Mouse (Mus musculus) CH12.LX (cell line): ENCODE results near the gene Oas2. TPM values are rescaled to one million over a fixed set of nuclear protein-coding genes. Genes with fewer than 3 reads are reported as not detected.

Source experiments
- DNase-seq: peaks from one replicate; pipeline ENCODE4 v3.0.0-alpha.2; 2013; ENCODE audit errors: extremely low read depth
- H3K27ac ChIP-seq: 2 replicates; pipeline ENCODE4 v1.5.1; 2012; ENCODE audit warnings: low read depth, mild to moderate bottlenecking, control low read depth, moderate library complexity; ENCODE audit not compliant: insufficient read depth
- H3K27me3 ChIP-seq: replicated peaks from 2 replicates; pipeline ENCODE3; 2012; ENCODE audit warnings: inconsistent platforms
- H3K36me3 ChIP-seq, 2 experiments: replicated peaks in 1 of 2; 2 replicates each; pipeline versions ENCODE3 to v1.6.1; 2012; ENCODE audit warnings: inconsistent platforms in 1 of 2, low read length in 1 of 2, mild to moderate bottlenecking in 1 of 2, mixed read lengths in 1 of 2, moderate library complexity in 1 of 2; ENCODE audit not compliant: control insufficient read depth in 1 of 2, insufficient read depth in 1 of 2
- H3K4me1 ChIP-seq, 2 experiments: 2 replicates each; pipeline ENCODE4 v1.6.1; 2012; ENCODE audit warnings: inconsistent platforms in 1 of 2, moderate library complexity in 1 of 2; ENCODE audit not compliant: insufficient read depth in 2 of 2, control insufficient read depth in 1 of 2
- H3K4me2 ChIP-seq: 2 replicates; pipeline ENCODE4 v1.6.1; 2012; ENCODE audit warnings: low read depth, mild to moderate bottlenecking, control low read depth; ENCODE audit not compliant: poor library complexity, insufficient read depth, severe bottlenecking
- H3K4me3 ChIP-seq, 3 experiments: fragments of 150-350 bp in 1 of 3; sonication (generic) in 1 of 3; replicated peaks in 1 of 3; 2 replicates each; pipeline versions ENCODE3 to v1.5.1; 2011 to 2012; ENCODE audit warnings: low read depth in 2 of 3, low read length in 2 of 3, mild to moderate bottlenecking in 2 of 3, moderate library complexity in 2 of 3, control low read depth in 1 of 3, improper control_type of control experiment in 1 of 3, inconsistent platforms in 1 of 3, mixed read lengths in 1 of 3; ENCODE audit not compliant: poor library complexity in 1 of 3
- H3K79me2 ChIP-seq: replicated peaks from 2 replicates; pipeline ENCODE4 v1.6.1; 2012; ENCODE audit warnings: mild to moderate bottlenecking, moderate library complexity; ENCODE audit not compliant: control insufficient read depth, poor library complexity, insufficient read depth, severe bottlenecking; ENCODE audit errors: extremely low read depth
- H3K9ac ChIP-seq: 2 replicates; pipeline ENCODE4 v1.6.1; 2012; ENCODE audit warnings: low read depth, mild to moderate bottlenecking, control low read depth, moderate library complexity; ENCODE audit not compliant: insufficient read depth
- H3K9me3 ChIP-seq: replicated peaks from 2 replicates; pipeline ENCODE3; 2012; ENCODE audit warnings: low read length, inconsistent platforms, mixed read lengths
- BHLHE40 ChIP-seq: IDR thresholded peaks from 2 replicates; pipeline ENCODE4 v1.6.1; 2011; ENCODE audit warnings: mild to moderate bottlenecking, low read depth, low read length, improper control_type of control experiment
- CHD1 ChIP-seq: IDR thresholded peaks from 2 replicates; pipeline ENCODE4 v1.6.1; 2012; ENCODE audit warnings: low read depth, low read length, improper control_type of control experiment, inconsistent platforms
- CHD2 ChIP-seq: IDR thresholded peaks from 2 replicates; pipeline ENCODE4 v1.6.1; 2011; ENCODE audit warnings: low read length, improper control_type of control experiment
- CTCF ChIP-seq, 2 experiments: IDR thresholded peaks in 1 of 2; conservative IDR thresholded peaks in 1 of 2; 2 replicates each; pipeline ENCODE4 v1.5.1; 2011 to 2012; ENCODE audit warnings: low read depth in 2 of 2, low read length in 2 of 2, improper control_type of control experiment in 1 of 2, inconsistent platforms in 1 of 2, mild to moderate bottlenecking in 1 of 2, moderate library complexity in 1 of 2
- ELF1 ChIP-seq: IDR thresholded peaks from 2 replicates; pipeline ENCODE4 v1.6.1; 2014; ENCODE audit warnings: low read depth, mild to moderate bottlenecking, inconsistent platforms, low read length, improper control_type of control experiment
- EP300 ChIP-seq: IDR thresholded peaks from 2 replicates; pipeline ENCODE4 v1.6.1; 2011; ENCODE audit warnings: low read length, improper control_type of control experiment
- ETS1 ChIP-seq: conservative IDR thresholded peaks from 2 replicates; pipeline ENCODE4 v1.6.1; 2012; ENCODE audit warnings: low read depth, mild to moderate bottlenecking, inconsistent platforms, low read length, improper control_type of control experiment, moderate library complexity
- GABPA ChIP-seq: IDR thresholded peaks from 2 replicates; pipeline ENCODE4 v1.6.1; 2012; ENCODE audit warnings: low read depth, low read length, improper control_type of control experiment, inconsistent platforms; ENCODE audit not compliant: insufficient replicate concordance
- IRF4 ChIP-seq: IDR thresholded peaks from 2 replicates; pipeline ENCODE4 v1.6.1; 2014; ENCODE audit warnings: low read depth, mild to moderate bottlenecking, inconsistent platforms, low read length, improper control_type of control experiment
- JUN ChIP-seq: IDR thresholded peaks from 2 replicates; pipeline ENCODE4 v1.6.1; 2011; ENCODE audit warnings: low read depth, mild to moderate bottlenecking, low read length, improper control_type of control experiment, moderate library complexity; ENCODE audit not compliant: insufficient read depth
- JUND ChIP-seq: conservative IDR thresholded peaks from 2 replicates; pipeline ENCODE4 v1.6.1; 2011; ENCODE audit warnings: low read depth, low read length, improper control_type of control experiment
- MAFK ChIP-seq: IDR thresholded peaks from 2 replicates; pipeline ENCODE4 v1.6.1; 2011; ENCODE audit warnings: low read length, improper control_type of control experiment; ENCODE audit not compliant: insufficient replicate concordance
- MAX ChIP-seq: IDR thresholded peaks from 2 replicates; pipeline ENCODE4 v1.6.1; 2011; ENCODE audit warnings: low read length, improper control_type of control experiment
- MAZ ChIP-seq: IDR thresholded peaks from 2 replicates; pipeline ENCODE4 v1.6.1; 2012; ENCODE audit warnings: low read depth, mild to moderate bottlenecking, inconsistent platforms, low read length, improper control_type of control experiment, moderate library complexity
- MEF2A ChIP-seq: IDR thresholded peaks from 2 replicates; pipeline ENCODE4 v1.6.1; 2014; ENCODE audit warnings: low read depth, mild to moderate bottlenecking, inconsistent platforms, low read length, improper control_type of control experiment, borderline replicate concordance
- MXI1 ChIP-seq: IDR thresholded peaks from 2 replicates; pipeline ENCODE4 v1.6.1; 2011; ENCODE audit warnings: mild to moderate bottlenecking, low read depth, low read length, improper control_type of control experiment
- MYC ChIP-seq: IDR thresholded peaks from 2 replicates; pipeline ENCODE4 v1.6.1; 2011; ENCODE audit warnings: low read depth, mild to moderate bottlenecking, improper control_type of control experiment, low read length
- NRF1 ChIP-seq: IDR thresholded peaks from 2 replicates; pipeline ENCODE4 v1.6.1; 2014; ENCODE audit warnings: low read depth, mild to moderate bottlenecking, inconsistent platforms, low read length, improper control_type of control experiment, moderate library complexity
- POLR2A ChIP-seq: IDR thresholded peaks from 2 replicates; pipeline ENCODE4 v1.6.1; 2011; ENCODE audit warnings: low read depth, mild to moderate bottlenecking, improper control_type of control experiment, low read length
- RAD21 ChIP-seq: IDR thresholded peaks from 2 replicates; pipeline ENCODE4 v1.6.1; 2011; ENCODE audit warnings: low read depth, mild to moderate bottlenecking, low read length, improper control_type of control experiment, moderate library complexity
- RCOR1 ChIP-seq: conservative IDR thresholded peaks from 2 replicates; pipeline ENCODE4 v1.6.1; 2012; ENCODE audit warnings: low read depth, mild to moderate bottlenecking, inconsistent platforms, low read length, improper control_type of control experiment
- SIN3A ChIP-seq: IDR thresholded peaks from 2 replicates; pipeline ENCODE4 v1.6.1; 2012; ENCODE audit warnings: low read length, improper control_type of control experiment, inconsistent platforms
- TCF12 ChIP-seq: IDR thresholded peaks from 2 replicates; pipeline ENCODE4 v1.6.1; 2014; ENCODE audit warnings: low read depth, mild to moderate bottlenecking, inconsistent platforms, low read length, improper control_type of control experiment
- UBTF ChIP-seq: IDR thresholded peaks from 2 replicates; pipeline ENCODE4 v1.6.1; 2012; ENCODE audit warnings: low read depth, mild to moderate bottlenecking, inconsistent platforms, low read length, improper control_type of control experiment, moderate library complexity
- USF1 ChIP-seq: IDR thresholded peaks from 2 replicates; pipeline ENCODE4 v1.6.1; 2014; ENCODE audit warnings: low read depth, mild to moderate bottlenecking, inconsistent platforms, low read length, improper control_type of control experiment
- ZKSCAN1 ChIP-seq: IDR thresholded peaks from 2 replicates; pipeline ENCODE4 v1.6.1; 2012; ENCODE audit warnings: low read depth, inconsistent platforms, low read length, improper control_type of control experiment, borderline replicate concordance
- ZMIZ1 ChIP-seq: IDR thresholded peaks from 2 replicates; pipeline ENCODE4 v1.6.1; 2012; ENCODE audit warnings: low read depth, mild to moderate bottlenecking, inconsistent platforms, low read length, improper control_type of control experiment
- dilution Hi-C: fragments of 300-500 bp; cut with MboI; formaldehyde crosslinking; loops from 2 replicates; pipeline ENCODE4 v1.14.3; 2020; ENCODE audit warnings: low sequenced_read_pairs; ENCODE audit not compliant: extremely low pct_unique_long_range_greater_than_20kb, extremely low pct_ligation_motif_present
- in situ Hi-C: fragments of 300-500 bp; cut with MboI; formaldehyde crosslinking; loops from 3 replicates; pipeline ENCODE4 v1.14.3; 2019; ENCODE audit warnings: low sequenced_read_pairs, low pct_ligation_motif_present, low pct_unique_long_range_greater_than_20kb, mixed read lengths
- polyA plus RNA-seq: library from polyadenylated mRNA; unstranded; fragments of >175 nt; gene quantifications from 2 replicates; pipeline ENCODE4 v1.2.1, GENCODE M21; 2012; ENCODE audit warnings: low read depth; ENCODE audit not compliant: insufficient read length
- total RNA-seq, 2 experiments: library from RNA; depleted of rRNA; stranded (reverse); fragments of 300-350 nt in 1 of 2; fragments of >200 nt in 1 of 2; gene quantifications; 2 replicates each; pipeline ENCODE4 v1.2.3; 2012 to 2014

Oas2 gene
- total and polyA plus RNA-seq, 3 experiments: not detected

DNA sequence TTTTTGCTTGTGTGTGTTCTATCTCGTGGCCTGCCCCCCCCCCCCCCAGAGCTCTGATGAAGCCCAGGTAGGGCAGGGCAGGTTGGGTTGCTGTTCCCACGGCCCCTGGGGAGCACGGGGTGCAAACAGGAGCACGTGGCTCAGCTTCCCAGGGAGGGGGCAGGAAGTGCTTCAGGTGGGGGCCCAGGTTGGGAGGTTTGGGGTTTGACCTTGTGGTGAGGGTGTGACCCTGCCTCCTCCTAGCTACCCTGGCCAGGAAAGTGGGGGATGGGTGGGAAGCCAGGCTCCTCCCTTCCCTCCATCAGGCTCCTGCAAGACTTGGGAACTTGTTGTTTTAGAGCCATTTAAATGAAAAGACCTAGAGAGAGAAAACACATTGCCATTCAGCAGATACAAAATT is 61.2 kb downstream of the Oas2 start (continued):
- TF ChIP-seq GABPA (no peak), MAZ (peak; percentile 62), MYC (no peak), EP300 (no peak), ETS1 (peak; percentile 36; the same call in 1 of the 2 replicates), UBTF (no peak), MAFK (no peak)

GRCm38 (mm10) chr5:120687897-120688296 is 61.8 kb downstream of the Oas2 start:
- Histone ChIP-seq H3K36me3 (no peaks in the 10 kb centered on the region), H3K4me3 (no peak overlapping the region), H3K9ac (no peak overlapping the region), H3K27ac (no peak overlapping the region), H3K79me2 (no peaks in the 10 kb centered on the region), H3K4me1 (peaks cover 41 to 77% of the 10 kb centered on the region in 2 experiments), H3K27me3 (no peaks in the 10 kb centered on the region), H3K4me2 (no peak overlapping the region), H3K9me3 (no peaks in the 10 kb centered on the region)
- dilution Hi-C loops: no loop called here
- DNase-seq: no peak
- in situ Hi-C loops: no loop called here
- TF ChIP-seq MYC (no peak), MAX (0 out of 2 replicates have a peak, but pooled peaks have one; percentile 5), RCOR1 (no peak), CHD1 (no peak), TCF12 (peak; percentile 67; the same call in 1 of the 2 replicates), MXI1 (no peak), POLR2A (no peak), MEF2A (peak; percentile 28; the same call in 1 of the 2 replicates), ELF1 (no peak), ZMIZ1 (no peak), RAD21 (no peak), IRF4 (peak; percentile 93), CHD2 (0 out of 2 replicates have a peak, but pooled peaks have one; percentile 30), EP300 (peak; percentile 83), ZKSCAN1 (no peak), JUND (no peak), ETS1 (peak; percentile 79), JUN (no peak), CTCF (conservative IDR thresholded peaks at IDR 0.05 in 1 of 2, IDR thresholded peaks at IDR 0.05 in 1 of 2; ENCODE audit: low read depth in 2 of 2, low read length in 2 of 2) (no peak), GABPA (no peak), SIN3A (0 out of 2 replicates have a peak, but pooled peaks have one; percentile 16), NRF1 (no peak), BHLHE40 (peak; percentile 90), USF1 (no peak)
- TF ChIP-seq, all 38 proteins: peak for 9
